Mouse (Mus musculus) testis, adult 2 months (tissue): ENCODE results near the gene Sepsecs. TPM values are rescaled to one million over a fixed set of nuclear protein-coding genes. Genes with fewer than 3 reads are reported as not detected.
A peak's percentile ranks its signal among the peaks of the same experiment; 100 is the strongest.

Experiments
- H3K27ac ChIP-seq: fragments of 200-500 bp; 2 replicates; pipeline ENCODE4 v1.5.1; 2012; ENCODE audit warnings: low read depth, low read length; ENCODE audit not compliant: control insufficient read depth, insufficient read depth
- H3K27me3 ChIP-seq: fragments of 200-500 bp; 2 replicates; pipeline ENCODE4 v1.6.1; 2012; ENCODE audit warnings: mild to moderate bottlenecking, low read length, moderate library complexity; ENCODE audit not compliant: control insufficient read depth, insufficient read depth
- H3K36me3 ChIP-seq: fragments of 200-500 bp; 2 replicates; pipeline ENCODE4 v1.6.1; 2012; ENCODE audit warnings: mild to moderate bottlenecking, low read length; ENCODE audit not compliant: control insufficient read depth, insufficient read depth
- H3K4me1 ChIP-seq: fragments of 200-500 bp; 2 replicates; pipeline ENCODE4 v1.6.1; 2012; ENCODE audit warnings: low read length; ENCODE audit not compliant: control insufficient read depth, insufficient read depth
- H3K4me3 ChIP-seq: fragments of 200-500 bp; 2 replicates; pipeline ENCODE4 v1.5.1; 2012; ENCODE audit warnings: low read depth, mild to moderate bottlenecking, low read length, moderate library complexity, mixed read lengths; ENCODE audit not compliant: control insufficient read depth
- CTCF ChIP-seq: fragments of 200-500 bp; IDR thresholded peaks from 2 replicates; pipeline ENCODE4 v1.5.1; 2012; ENCODE audit warnings: low read depth, mild to moderate bottlenecking, inconsistent platforms, low read length, moderate library complexity; ENCODE audit not compliant: control insufficient read depth, insufficient read depth, insufficient replicate concordance
- POLR2A ChIP-seq: fragments of 200-500 bp; IDR thresholded peaks from 2 replicates; pipeline ENCODE4 v1.6.1; 2012; ENCODE audit warnings: low read depth, mild to moderate bottlenecking, inconsistent platforms, low read length, moderate library complexity; ENCODE audit not compliant: control insufficient read depth
- polyA plus RNA-seq: library from polyadenylated mRNA; depleted of rRNA; stranded (reverse); fragments of >200 nt; gene quantifications from 2 replicates; pipeline ENCODE4 v1.2.3, GENCODE M21; 2012

Gene Sepsecs
- polyA plus RNA-seq, 1 experiment: 6.9 TPM

DNA sequence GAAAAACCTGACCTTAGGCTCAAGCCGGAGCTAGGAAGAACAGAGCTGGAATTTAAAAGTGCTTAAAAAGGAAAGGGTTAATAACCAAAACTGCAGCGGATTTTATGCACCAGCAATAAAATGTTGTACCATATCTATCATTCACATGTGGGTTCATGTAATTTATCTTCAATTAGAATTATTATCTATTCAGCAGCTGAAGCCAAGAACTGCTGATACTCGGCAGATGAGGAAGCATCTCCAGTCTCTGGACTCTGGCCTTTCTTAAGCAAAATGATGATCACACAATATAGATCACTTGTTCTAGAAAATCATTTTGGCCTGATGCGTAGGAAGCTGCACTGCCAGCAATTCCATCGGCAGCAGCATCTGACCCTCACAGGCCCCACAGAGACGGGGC lies 27.8 kb downstream of the Sepsecs start:
- Histone ChIP-seq H3K4me1 (no peaks in the 10 kb centered on the region), H3K4me3 (no peak overlapping the region), H3K27ac (no peak overlapping the region), H3K27me3 (no peaks in the 10 kb centered on the region), H3K36me3 (no peaks in the 10 kb centered on the region; the same call in none of the 2 replicates)
- TF ChIP-seq POLR2A (no peak), CTCF (no peak)

DNA sequence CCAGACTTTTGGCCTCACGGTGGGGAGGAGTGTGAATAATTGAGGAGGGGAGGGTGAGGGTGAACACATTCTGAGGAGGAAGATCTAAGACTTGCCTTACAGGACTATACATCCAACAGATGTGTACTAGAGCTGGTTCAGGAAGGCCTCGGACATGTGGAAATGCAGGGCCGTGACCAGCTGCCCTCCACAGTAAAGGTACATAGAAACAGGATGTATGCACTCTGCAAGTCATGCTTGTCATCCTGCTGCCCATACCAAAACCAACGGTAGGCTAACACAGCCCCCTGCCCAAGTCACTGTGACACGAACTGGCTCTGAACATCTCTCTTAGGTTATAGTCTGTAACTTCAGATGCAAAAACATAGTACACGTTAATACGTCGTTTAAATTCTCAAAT lies 30.6 kb downstream of the Sepsecs start:
- no peak for TF ChIP-seq CTCF
- no peak for TF ChIP-seq POLR2A
- H3K27me3 ChIP-seq: no peaks in the 10 kb centered on the region
- H3K4me1 ChIP-seq: no peaks in the 10 kb centered on the region
- H3K36me3 ChIP-seq: no peaks in the 10 kb centered on the region; the same call in 1 of the 2 replicates
- no peak overlapping the region for H3K4me3 ChIP-seq
- H3K27ac ChIP-seq: no peak overlapping the region

DNA sequence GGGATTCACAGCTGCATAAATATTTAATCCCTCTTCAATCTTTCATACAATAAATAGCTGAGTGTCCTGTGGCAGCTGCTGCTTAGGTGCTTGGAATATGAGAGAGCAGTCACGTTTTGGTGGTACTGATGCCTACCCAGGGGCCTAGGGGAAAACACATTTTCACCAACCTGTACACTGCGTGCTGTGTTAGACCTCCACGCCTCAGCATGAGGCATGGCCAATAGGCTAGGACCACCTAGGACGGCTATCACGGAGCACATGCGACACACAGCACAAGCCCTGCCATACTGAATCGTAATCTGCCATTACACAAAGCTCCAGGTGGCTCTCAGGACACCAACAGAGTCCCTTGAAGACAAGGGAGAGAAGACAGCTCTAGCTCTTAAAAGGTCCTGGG lies 31.5 kb downstream of the Sepsecs start:
- Histone ChIP-seq H3K4me1 (no peaks in the 10 kb centered on the region), H3K27ac (no peak overlapping the region), H3K4me3 (no peak overlapping the region), H3K27me3 (no peaks in the 10 kb centered on the region), H3K36me3 (no peaks in the 10 kb centered on the region)
- TF ChIP-seq CTCF: no peak
- no peak for TF ChIP-seq POLR2A

DNA sequence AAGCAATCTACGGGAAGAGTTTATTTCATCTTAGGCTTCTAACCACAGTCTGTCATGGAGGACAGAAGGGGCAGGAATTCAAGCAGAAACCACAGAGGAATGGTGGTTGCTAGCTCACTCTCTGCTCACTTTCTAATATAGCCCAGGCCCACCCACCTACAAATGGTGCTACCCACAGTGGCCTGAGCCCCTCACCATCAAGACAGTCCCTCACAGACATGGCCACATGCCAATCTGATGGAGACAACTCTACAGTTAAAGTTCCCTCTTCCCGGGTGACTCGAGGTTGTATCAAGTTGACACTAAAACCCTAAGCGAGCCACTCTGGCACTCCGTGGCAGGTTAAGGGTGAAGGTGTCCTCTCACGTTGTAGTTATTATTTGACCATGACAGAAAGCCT lies 32.6 kb downstream of the Sepsecs start:
- H3K4me1 ChIP-seq: no peaks in the 10 kb centered on the region
- H3K36me3 ChIP-seq: no peaks in the 10 kb centered on the region

DNA sequence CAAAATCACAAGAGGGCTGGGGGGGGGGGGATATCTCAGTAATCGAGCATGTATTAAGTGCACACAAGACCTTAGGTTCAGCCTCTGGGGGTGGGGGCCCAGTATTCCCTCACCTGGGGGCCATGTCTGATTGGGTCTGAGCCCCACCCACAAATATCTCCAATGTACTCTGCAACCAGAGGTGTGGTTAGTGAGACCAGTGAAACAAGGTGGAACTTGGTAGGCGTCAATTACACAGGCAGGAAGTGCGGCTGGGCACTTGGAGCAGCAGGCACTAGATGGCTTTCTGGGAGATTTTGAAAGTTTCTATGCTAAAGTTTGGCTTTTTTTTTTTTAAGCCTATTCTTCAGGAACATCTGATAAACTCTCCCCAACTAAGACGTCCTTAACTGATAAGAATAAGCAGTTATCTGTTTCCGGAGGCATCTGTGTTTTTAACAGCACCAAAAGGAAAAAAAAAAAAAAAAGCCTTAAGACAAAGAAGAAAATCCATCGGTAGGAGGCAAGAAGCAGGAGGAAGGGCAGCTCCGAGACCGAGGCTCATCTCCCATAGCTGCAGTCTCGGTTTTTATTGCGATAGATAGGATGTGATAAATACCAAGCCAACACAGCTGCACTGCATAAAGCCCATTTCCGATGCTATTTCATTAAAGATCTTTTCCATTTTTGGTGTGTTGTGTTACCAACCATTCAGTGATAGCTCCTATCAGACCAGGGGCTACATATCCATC lies 33.3 kb downstream of the Sepsecs start:
- no peaks in the 10 kb centered on the region for H3K27me3 ChIP-seq
- H3K36me3 ChIP-seq: no peaks in the 10 kb centered on the region
- H3K27ac ChIP-seq: no peak overlapping the region
- no peaks in the 10 kb centered on the region for H3K4me1 ChIP-seq
- no peak overlapping the region for H3K4me3 ChIP-seq
- TF ChIP-seq POLR2A (no peak), CTCF (no peak)

More for the DNA sequence above, 32.6 kb downstream of the Sepsecs start:
- no peak for TF ChIP-seq POLR2A
- TF ChIP-seq CTCF: no peak
- no peaks in the 10 kb centered on the region for H3K27me3 ChIP-seq
- H3K27ac ChIP-seq: no peak overlapping the region
- H3K4me3 ChIP-seq: no peak overlapping the region

DNA sequence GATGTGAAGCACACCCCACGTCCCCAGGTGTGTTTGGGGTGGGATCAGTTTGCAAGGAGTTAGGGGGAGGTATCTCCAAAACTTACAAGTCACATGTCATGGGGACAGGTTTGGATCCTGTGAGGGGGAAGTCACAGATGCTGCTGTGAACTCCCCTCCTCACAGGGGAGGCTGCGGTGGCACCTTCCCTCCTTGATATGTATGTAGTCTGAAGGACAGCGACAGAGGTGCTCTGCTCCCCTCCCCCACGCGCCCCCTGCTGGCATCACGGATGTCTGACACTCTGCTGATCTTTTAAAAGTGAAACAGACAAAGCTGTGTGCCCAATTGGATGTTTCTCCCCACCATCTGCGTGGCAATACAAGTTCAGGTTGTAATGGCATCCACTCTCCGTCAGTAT lies 35.5 kb downstream of the Sepsecs start:
- no peaks in the 10 kb centered on the region for H3K27me3 ChIP-seq
- no peak overlapping the region for H3K4me3 ChIP-seq
- TF ChIP-seq POLR2A: no peak
- peak; percentile 56; the same call in 1 of the 2 replicates for TF ChIP-seq CTCF
- H3K36me3 ChIP-seq: no peaks in the 10 kb centered on the region
- no peaks in the 10 kb centered on the region for H3K4me1 ChIP-seq
- H3K27ac ChIP-seq: no peak overlapping the region

DNA sequence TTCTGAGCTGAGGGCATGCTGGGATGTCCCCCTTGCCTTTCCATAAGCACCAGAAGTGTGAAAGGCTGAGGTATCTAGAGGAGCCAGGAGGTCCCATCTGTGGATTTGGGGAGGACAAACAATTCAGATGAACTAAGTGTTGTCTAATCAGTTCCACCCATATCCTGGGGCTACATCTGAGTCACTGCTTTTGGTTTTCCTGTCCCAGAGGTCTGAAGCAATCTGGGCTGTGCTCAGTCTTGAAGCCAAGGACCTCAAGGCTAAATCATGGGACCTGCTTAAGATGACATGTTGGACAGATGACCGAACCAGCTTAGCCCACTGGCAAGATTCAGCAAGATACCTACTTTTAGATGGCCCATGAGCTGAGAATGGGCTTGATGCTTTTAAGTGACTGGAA lies 39.0 kb downstream of the Sepsecs start:
- H3K4me3 ChIP-seq: no peak overlapping the region
- H3K36me3 ChIP-seq: no peaks in the 10 kb centered on the region
- H3K27ac ChIP-seq: no peak overlapping the region
- no peak for TF ChIP-seq POLR2A
- H3K4me1 ChIP-seq: no peaks in the 10 kb centered on the region; the same call in 1 of the 2 replicates
- no peaks in the 10 kb centered on the region for H3K27me3 ChIP-seq

DNA sequence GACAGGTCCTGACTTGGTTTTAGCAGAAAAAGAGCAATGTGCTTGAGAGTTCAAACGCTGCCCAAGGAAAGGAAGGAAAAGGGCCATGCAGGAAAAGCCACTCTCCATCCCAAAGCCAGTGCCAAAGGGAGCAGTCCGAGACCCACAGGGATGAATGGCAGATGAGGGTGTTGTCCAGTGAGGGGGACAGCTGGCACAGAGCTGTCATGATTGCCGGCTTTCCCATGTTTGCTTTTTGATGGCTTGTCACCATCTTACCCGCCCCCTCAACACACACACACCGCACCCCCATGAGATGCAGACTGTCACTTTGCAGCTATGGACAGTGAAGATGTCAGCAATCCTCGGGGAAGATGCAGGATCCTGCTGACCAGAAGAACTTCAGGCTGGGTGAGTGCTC lies 40.3 kb downstream of the Sepsecs start:
- no peak for TF ChIP-seq POLR2A
- TF ChIP-seq CTCF: no peak
- H3K36me3 ChIP-seq: no peaks in the 10 kb centered on the region
- no peak overlapping the region for H3K27ac ChIP-seq
- no peak overlapping the region for H3K4me3 ChIP-seq
- no peaks in the 10 kb centered on the region; the same call in 1 of the 2 replicates for H3K4me1 ChIP-seq
- H3K27me3 ChIP-seq: no peaks in the 10 kb centered on the region
